Mouse (Mus musculus): Measurements from ENCODE around the gene Cd5. TPM values are rescaled to one million over a fixed set of nuclear protein-coding genes. Genes with fewer than 3 reads are reported as not detected.

Gene Cd5
- total RNA-seq, 2 experiments from 2014 or later, result not detected

- no peak for ATAC-seq (replicated peaks; ENCODE audit: poor library complexity)
Measured at GRCm38 (mm10) chr19:10707087-10707875, 31.5 kb downstream of the Cd5 start.

DNA sequence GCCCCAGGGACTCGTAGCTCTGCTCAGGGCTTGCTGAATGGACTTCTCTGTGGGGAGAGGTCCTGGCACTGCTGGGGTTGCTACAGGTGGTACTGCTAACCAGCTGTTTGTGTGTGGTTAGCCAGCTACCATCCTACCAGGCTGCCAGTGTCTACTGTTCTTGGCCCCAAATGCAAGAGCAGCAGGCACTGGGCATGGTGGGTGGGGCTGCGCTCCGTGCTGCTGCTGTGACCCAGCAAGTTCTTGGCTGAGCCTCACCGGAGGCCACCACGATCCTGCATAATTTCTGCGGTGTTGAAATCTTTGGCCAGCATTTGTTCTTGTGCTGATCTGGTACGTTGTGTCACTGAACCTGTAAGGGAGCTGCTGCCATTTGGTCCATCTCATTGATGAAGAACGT is 35.3 kb downstream of the Cd5 start:
- peak; percentile 55 for ATAC-seq (replicated peaks; ENCODE audit: poor library complexity)

DNA sequence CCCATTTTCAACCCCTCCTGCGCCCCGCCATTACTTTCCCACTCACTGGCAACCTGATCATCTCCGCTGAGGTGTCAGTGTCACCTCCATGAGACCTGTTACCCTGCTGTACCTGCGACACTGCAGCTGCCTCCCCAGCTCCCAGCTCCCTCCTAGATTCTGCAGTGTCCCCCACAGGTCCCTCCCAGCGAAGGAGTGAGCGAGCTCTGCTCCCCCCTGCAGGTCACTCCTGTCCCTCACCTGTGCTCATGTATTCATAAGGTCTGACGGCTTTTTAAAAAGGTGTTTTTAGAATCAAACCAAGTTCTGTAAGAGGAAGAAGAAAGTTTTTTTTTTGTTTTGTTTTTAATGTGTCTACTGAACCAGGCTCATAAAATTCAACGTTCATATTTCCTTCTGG is 36.7 kb downstream of the Cd5 start:
- no peak for ATAC-seq (replicated peaks; ENCODE audit: poor library complexity)

GRCm38 (mm10) chr19:10701013-10701726 is 37.6 kb downstream of the Cd5 start:
- peak; percentile 21; the same call in 1 of the 2 replicates for ATAC-seq (replicated peaks; ENCODE audit: poor library complexity)

DNA sequence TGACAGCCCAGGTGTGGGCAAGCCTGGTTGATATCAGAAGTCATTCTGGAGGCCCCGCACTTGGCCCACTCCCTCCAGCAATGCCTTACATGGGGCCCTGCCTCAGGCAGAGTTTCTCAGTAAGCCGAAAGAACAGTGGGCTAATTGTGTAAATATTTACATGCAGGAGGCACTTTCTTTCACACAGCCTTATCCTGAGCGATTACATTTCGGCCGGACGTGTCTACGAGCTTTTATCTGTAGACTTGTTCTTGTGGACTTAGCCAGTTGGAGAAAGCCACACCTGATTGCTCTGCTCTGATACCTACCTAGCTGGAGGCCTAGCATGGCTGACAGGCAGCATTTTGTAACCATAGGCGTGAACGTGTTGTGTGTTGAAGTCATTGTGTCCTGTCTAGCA is 39.0 kb downstream of the Cd5 start:
- no peak for ATAC-seq (replicated peaks; ENCODE audit: poor library complexity)

DNA sequence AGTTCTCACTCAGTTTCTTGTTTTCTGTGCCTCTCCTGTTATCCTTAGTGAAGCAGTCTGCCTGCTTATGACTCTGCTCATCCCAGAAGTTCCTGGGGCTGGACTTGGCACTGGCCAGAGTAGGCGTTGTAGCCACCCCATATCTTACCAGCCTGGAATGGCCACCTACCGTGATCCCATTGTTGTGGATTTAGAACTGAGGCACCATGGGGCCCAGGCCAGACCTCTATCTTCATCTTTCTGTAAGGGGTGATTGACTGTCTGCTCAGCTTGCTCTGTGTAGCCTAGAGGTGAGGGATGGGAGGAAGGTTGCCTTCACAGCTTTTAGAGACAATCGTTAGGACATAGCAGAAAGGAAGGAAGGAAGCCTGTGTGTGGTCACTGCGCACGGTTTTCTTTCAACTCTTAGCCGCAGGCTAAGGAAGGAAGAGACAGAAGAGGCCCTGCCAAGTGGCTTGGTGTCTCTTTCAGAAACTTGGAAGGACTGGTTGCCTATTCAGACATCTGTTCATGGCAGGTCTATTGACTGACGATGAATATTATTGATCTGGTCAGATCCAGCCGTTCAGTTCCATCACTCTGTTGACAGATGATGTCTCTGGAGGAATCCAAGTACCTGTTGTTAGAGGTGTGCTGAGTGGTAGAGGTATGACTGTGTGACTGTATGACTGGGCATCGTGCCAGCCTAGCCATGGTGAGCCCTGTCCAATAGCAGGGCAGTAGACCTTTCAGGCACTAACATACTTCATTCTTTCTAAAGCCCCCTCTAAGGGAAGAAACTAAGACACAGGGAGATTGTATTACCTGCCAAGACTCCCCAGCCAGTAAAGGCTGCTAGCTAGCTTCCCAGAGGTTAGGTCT is 40.4 kb downstream of the Cd5 start:
- peak; percentile 68 for ATAC-seq (replicated peaks; ENCODE audit: poor library complexity)

- no peak for ATAC-seq (replicated peaks; ENCODE audit: poor library complexity)
Measured at GRCm38 (mm10) chr19:10695801-10696200, 43.0 kb downstream of the Cd5 start.

GRCm38 (mm10) chr19:10693926-10694682 is 44.7 kb downstream of the Cd5 start:
- ATAC-seq (replicated peaks; ENCODE audit: poor library complexity), result peak; percentile 59

GRCm38 (mm10) chr19:10692361-10692760 is 46.4 kb downstream of the Cd5 start:
- ATAC-seq (replicated peaks; ENCODE audit: poor library complexity), result no peak

- 0 out of 2 replicates have a peak, but pooled peaks have one; percentile 12 for ATAC-seq (replicated peaks; ENCODE audit: poor library complexity)
Measured at GRCm38 (mm10) chr19:10691660-10692059, 47.1 kb downstream of the Cd5 start.

- ATAC-seq (replicated peaks; ENCODE audit: poor library complexity), result no peak
Measured at GRCm38 (mm10) chr19:10691121-10691520, 47.7 kb downstream of the Cd5 start.

DNA sequence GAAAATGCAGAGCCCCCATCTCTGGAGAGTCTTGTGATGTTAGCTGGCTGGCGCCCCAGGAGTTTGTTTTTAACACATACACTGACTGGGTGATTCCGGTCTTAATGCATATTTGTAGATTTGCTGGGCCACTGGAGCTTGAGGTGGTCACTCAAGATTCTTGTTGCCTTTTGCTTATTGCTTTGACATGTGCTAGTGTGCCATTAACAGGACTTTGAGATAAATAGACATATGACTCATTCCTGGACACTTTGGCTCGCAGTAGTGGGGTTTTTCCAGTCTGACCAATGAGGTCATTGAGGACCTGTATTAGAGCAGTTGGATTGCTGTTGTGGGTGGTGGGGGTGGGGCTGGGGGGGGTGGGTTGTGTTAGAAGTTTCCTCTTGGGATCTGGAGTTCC is 48.5 kb downstream of the Cd5 start:
- ATAC-seq (replicated peaks; ENCODE audit: poor library complexity), result no peak

- no peak for ATAC-seq (replicated peaks; ENCODE audit: poor library complexity)
Measured at GRCm38 (mm10) chr19:10689470-10690166, 49.2 kb downstream of the Cd5 start.

GRCm38 (mm10) chr19:10688537-10689352 is 50.1 kb downstream of the Cd5 start, which contains the start of gene Vps37c:
Gene Vps37c (plus strand): TSS chr19:10688735.
- peak; percentile 84 for ATAC-seq (replicated peaks; ENCODE audit: poor library complexity)

DNA sequence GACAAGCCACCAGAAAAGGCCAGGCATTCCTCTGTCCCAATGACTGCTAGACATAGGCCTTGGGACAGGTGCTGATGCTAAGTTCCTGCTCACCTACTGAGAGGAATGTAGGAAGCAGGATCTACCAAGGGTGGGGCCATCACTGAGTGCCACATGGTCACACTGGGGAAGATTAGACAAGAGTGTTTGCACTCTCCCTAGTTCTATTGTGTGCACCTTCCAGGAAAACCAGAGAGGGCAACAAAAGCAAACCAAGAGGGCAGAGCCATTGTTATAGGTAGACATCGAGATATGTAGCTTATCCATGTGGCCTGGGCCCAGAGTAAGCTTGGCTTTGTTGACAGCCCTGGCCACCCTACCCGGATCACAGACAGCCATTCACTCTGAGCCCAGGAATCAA is 53.1 kb downstream of the Cd5 start:
- no peak for ATAC-seq (replicated peaks; ENCODE audit: poor library complexity)

DNA sequence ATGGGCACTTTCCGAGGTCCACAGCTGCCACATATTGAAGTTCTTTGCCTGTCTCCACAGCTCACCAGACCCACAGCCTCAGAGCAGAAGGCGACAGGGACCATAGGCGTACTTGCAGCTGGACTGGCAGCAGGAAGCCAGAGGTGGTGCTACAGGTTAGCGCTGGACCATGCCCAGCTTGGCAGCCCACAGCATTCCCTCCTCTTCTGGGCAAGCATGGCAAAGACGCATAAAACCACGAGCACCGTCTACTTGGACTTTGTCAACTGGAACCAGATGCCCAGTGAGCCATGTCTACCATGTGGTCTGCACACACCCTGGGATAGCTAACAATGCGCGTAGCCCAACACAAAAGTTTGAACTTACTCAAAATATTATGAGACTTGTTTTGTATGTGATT is 53.7 kb downstream of the Cd5 start:
- ATAC-seq (replicated peaks; ENCODE audit: poor library complexity), result no peak

GRCm38 (mm10) chr19:10681571-10681970 is 57.2 kb downstream of the Cd5 start:
- ATAC-seq (replicated peaks; ENCODE audit: poor library complexity), result 0 out of 2 replicates have a peak, but pooled peaks have one; percentile 33

GRCm38 (mm10) chr19:10678772-10679067 is 60.1 kb downstream of the Cd5 start:
- ATAC-seq (replicated peaks; ENCODE audit: poor library complexity), result 0 out of 2 replicates have a peak, but pooled peaks have one; percentile 3
